Mouse (Mus musculus): ENCODE results near the gene Tcp11l1.

GRCm38 (mm10) chr2:104743160-104743559, 31.2 kb upstream of the Tcp11l1 start:
- no peak for TF ChIP-seq CTCF (IDR thresholded peaks at IDR 0.05; ENCODE audit: control insufficient read depth, insufficient read depth, insufficient read length)
- no peak for TF ChIP-seq USF1 (IDR thresholded peaks at IDR 0.05; ENCODE audit: low read depth)
- TF ChIP-seq MAX (IDR thresholded peaks at IDR 0.05) = no peak
- TF ChIP-seq MYOD1 (IDR thresholded peaks at IDR 0.05; ENCODE audit: control insufficient read depth, insufficient read length, low read depth) = no peak
- TF ChIP-seq MYOG (IDR thresholded peaks at IDR 0.05; ENCODE audit: control insufficient read depth, extremely low read depth, insufficient read length) = no peak
- no peak for TF ChIP-seq CEBPB (IDR thresholded peaks at IDR 0.05; ENCODE audit: low read depth)

Measured in C2C12 (cell line).